Mouse (Mus musculus) thymus, adult 2 months (tissue): Measurements from ENCODE around the gene Crocc2. TPM values are rescaled to one million over a fixed set of nuclear protein-coding genes. Genes with fewer than 3 reads are reported as not detected.

Source experiments
- DNase-seq: peaks from one replicate; pipeline ENCODE4 v3.0.0; 2021
- H3K27ac ChIP-seq: fragments of 200-500 bp; 2 replicates; pipeline ENCODE4 v1.5.1; 2012; ENCODE audit warnings: low read length, control low read depth; ENCODE audit not compliant: control insufficient read depth, insufficient read depth
- H3K27me3 ChIP-seq: fragments of 200-500 bp; 2 replicates; pipeline ENCODE4 v1.6.1; 2012; ENCODE audit warnings: mild to moderate bottlenecking, low read length, moderate library complexity, mixed read lengths; ENCODE audit not compliant: control insufficient read depth, insufficient read depth
- H3K36me3 ChIP-seq: fragments of 200-500 bp; 2 replicates; pipeline ENCODE4 v1.6.1; 2012; ENCODE audit warnings: mild to moderate bottlenecking, low read length, moderate library complexity; ENCODE audit not compliant: control insufficient read depth, insufficient read depth
- H3K4me1 ChIP-seq: fragments of 200-500 bp; replicated peaks from 2 replicates; pipeline ENCODE4 v1.6.1; 2012; ENCODE audit warnings: low read length; ENCODE audit not compliant: control insufficient read depth, insufficient read depth
- H3K4me3 ChIP-seq: fragments of 200-500 bp; 2 replicates; pipeline ENCODE4 v1.5.1; 2012; ENCODE audit warnings: mild to moderate bottlenecking, low read length, control low read depth, moderate library complexity; ENCODE audit not compliant: control insufficient read depth, insufficient read depth
- CTCF ChIP-seq: fragments of 200-500 bp; IDR thresholded peaks from 2 replicates; pipeline ENCODE4 v1.5.1; 2012; ENCODE audit warnings: mild to moderate bottlenecking, control low read depth, low read length, moderate library complexity, borderline replicate concordance; ENCODE audit not compliant: control insufficient read depth, poor library complexity, insufficient read depth; ENCODE audit errors: extremely low read depth
- POLR2A ChIP-seq: fragments of 200-500 bp; IDR thresholded peaks from 2 replicates; pipeline ENCODE4 v1.6.1; 2012; ENCODE audit warnings: mild to moderate bottlenecking, low read length, control low read depth, moderate library complexity; ENCODE audit not compliant: control insufficient read depth, poor library complexity, insufficient read depth; ENCODE audit errors: extremely low read depth
- WGBS: fragments of 180-500 bp; shearing (Covaris S2); methylation state at CpG from one replicate; pipeline ENCODE4 v1.1.7; 2018; 5-methylcytosine and 5-hydroxymethylcytosine counted together
- polyA plus RNA-seq: library from polyadenylated mRNA; depleted of rRNA; stranded (reverse); fragments of >200 nt; gene quantifications from 2 replicates; pipeline ENCODE4 v1.2.3, GENCODE M21; 2012

The Crocc2 gene
- polyA plus RNA-seq, 1 experiment: 0.34 TPM

- no peaks in the 10 kb centered on the region for H3K36me3 ChIP-seq
- WGBS: 44% methylated on average over 6 of the region's 6 CpGs
- no peak for DNase-seq
- no peak for TF ChIP-seq POLR2A
- no peak for TF ChIP-seq CTCF
- no peaks in the 10 kb centered on the region for H3K27me3 ChIP-seq
- H3K4me3 ChIP-seq: no peak overlapping the region
- no peak overlapping the region for H3K27ac ChIP-seq
- no peaks in the 10 kb centered on the region for H3K4me1 ChIP-seq
Measured at GRCm38 (mm10) chr1:93128710-93129349, 39.7 kb upstream of the Crocc2 start.

DNA sequence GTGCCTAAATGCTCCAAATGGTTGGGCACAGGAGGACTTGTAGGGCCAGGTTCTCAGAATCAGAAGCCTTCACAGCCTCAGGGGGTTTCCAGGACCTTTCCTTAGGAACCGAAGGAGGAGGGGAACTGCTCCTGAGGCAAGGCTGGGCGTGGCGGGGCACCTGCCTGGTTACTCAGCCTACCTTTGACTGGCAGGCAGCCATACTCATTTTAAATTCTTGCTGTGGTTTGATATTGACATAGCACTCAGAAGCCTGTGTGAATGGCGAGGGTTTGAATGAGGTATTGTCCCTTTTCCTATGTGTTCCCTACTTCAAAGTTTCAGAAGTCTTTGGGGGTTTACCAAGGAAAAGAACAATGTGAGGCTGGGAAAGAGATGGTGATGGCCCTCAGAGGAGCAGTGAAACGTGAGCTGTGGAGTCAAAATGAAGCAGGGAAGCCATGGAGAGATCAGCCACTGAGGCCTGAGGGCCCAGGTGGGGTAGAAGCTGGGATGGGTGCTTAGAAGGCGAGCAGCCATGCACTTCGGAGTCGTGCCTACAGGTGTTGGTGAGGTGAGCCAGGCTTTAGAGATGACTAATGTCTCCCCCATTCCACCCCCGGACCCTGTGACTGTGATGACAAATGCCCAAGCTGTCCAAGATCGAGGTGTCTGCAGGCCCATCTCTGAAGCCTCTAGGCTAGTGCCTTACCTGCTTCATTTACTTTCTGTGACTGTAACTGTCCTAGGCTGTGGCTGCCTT is 38.1 kb upstream of the Crocc2 start:
- DNase-seq: no peak
- WGBS: 82% methylated on average over 10 of the region's 10 CpGs
- H3K27me3 ChIP-seq: no peaks in the 10 kb centered on the region

DNA sequence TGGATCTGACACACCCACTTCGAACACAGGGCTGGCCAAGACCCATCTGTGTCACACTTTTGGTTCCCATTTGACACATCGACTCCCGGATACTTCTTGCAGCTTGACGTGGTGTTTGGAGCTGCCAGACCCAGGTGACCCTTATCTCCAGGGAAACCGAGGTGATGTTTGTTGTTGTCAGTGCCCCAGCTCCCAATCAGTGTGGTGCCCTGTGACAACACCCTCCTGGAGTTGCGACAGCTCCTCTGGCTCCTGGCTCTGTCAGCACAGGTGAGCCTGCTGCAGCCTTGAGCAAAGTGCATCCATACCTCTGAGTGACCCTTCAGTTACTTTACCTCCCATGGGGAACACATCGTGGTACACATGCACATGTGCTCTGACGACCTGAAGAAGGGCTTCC is 35.8 kb upstream of the Crocc2 start:
- no peak overlapping the region for H3K4me3 ChIP-seq
- H3K36me3 ChIP-seq: no peaks in the 10 kb centered on the region
- WGBS: 72% methylated on average over 8 of the region's 8 CpGs
- no peak for DNase-seq
- no peaks in the 10 kb centered on the region for H3K27me3 ChIP-seq
- TF ChIP-seq CTCF: no peak
- no peak for TF ChIP-seq POLR2A
- H3K27ac ChIP-seq: no peak overlapping the region
- H3K4me1 ChIP-seq: no peaks in the 10 kb centered on the region

More for the DNA sequence above, 38.1 kb upstream of the Crocc2 start:
- Histone ChIP-seq H3K4me3 (no peak overlapping the region), H3K4me1 (no peaks in the 10 kb centered on the region), H3K36me3 (no peaks in the 10 kb centered on the region), H3K27ac (no peak overlapping the region)
- TF ChIP-seq POLR2A: no peak
- no peak for TF ChIP-seq CTCF

- no peak within 1 kb of the TSS for H3K4me3 ChIP-seq
- no peaks in the 10 kb centered on the region for H3K4me1 ChIP-seq
- TF ChIP-seq POLR2A (no peak), CTCF (no peak)
- no peaks in the 10 kb centered on the region for H3K27me3 ChIP-seq
- no peaks in the 10 kb centered on the region for H3K36me3 ChIP-seq
- no peak within 1 kb of the TSS for H3K27ac ChIP-seq
- 89% methylated on average over 12 of the region's 12 CpGs for WGBS
- no peak for DNase-seq
Measured at GRCm38 (mm10) chr1:93135036-93135526, 33.4 kb upstream of the Crocc2 start, which contains the start of gene Agxt. TSS of gene Agxt (plus strand) at chr1:93135240.

DNA sequence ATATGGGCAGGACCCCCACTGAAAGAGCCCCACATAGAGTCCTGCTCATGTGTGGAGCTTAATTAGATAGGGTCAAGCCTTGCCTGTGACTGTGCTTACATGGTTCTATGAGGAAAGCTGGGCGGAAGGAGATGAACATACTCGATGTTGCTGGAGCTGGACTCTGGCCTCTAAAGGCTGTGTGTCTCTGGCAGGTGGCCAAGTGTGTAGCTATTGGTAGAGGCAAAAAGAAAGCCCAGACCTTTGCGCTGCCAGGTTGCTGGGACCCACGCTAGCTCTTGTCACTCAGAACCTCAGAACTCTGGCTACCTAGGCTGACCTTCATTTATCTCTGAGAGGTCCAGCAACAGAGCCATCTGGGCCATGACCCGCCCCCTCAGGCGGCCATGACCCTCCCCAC is 30.0 kb upstream of the Crocc2 start:
- Histone ChIP-seq H3K36me3 (no peaks in the 10 kb centered on the region), H3K4me1 (no peaks in the 10 kb centered on the region), H3K27ac (no peak overlapping the region), H3K27me3 (no peaks in the 10 kb centered on the region), H3K4me3 (no peak overlapping the region)
- 84% methylated on average over 6 of the region's 6 CpGs for WGBS
- no peak for DNase-seq
- no peak for TF ChIP-seq POLR2A
- TF ChIP-seq CTCF: no peak

GRCm38 (mm10) chr1:93139713-93140112 is 28.8 kb upstream of the Crocc2 start:
- DNase-seq: no peak
- no peaks in the 10 kb centered on the region for H3K36me3 ChIP-seq
- no peak overlapping the region for H3K4me3 ChIP-seq
- TF ChIP-seq CTCF (no peak), POLR2A (no peak)
- H3K27me3 ChIP-seq: no peaks in the 10 kb centered on the region
- H3K4me1 ChIP-seq: no peaks in the 10 kb centered on the region
- 87% methylated on average over 7 of the region's 7 CpGs for WGBS
- H3K27ac ChIP-seq: no peak overlapping the region
